Comparison of ENCODE assay signal across 24 mouse cellular contexts in genomic region chr1:71414084-71414483, GRCm38 (mm10). TPM values are rescaled to one million over a fixed set of nuclear protein-coding genes. Genes with fewer than 3 reads are reported as not detected.
DNase-seq lines count a peak whose midpoint lies in the region; ATAC-seq lines count a peak whose summit lies in the region.
"Had no signal": no experiment of that assay in that cellular context is flagged by ENCODE, and none has a peak within 500 bp of the region (broad histone marks: within the 10 kb centered on the region; RNA-seq: fewer than 3 reads in every experiment).

No protein-coding gene starts in this region.

- WGBS in kidney, embryonic 14.5 days = 39% methylated on average over 4 of the region's 6 CpGs
- 24% methylated on average over 5 of the region's 6 CpGs for WGBS in kidney, embryonic 16.5 days
- 47% methylated on average over 4 of the region's 6 CpGs for WGBS in limb, embryonic 15.5 days
- 59% methylated on average over 5 of the region's 6 CpGs for WGBS in limb, embryonic 10.5 days

- no peak overlapping the region for H3K9ac ChIP-seq in kidney, embryonic 14.5 days (ENCODE audit: low read depth, low read length)
- H3K9ac ChIP-seq in kidney, embryonic 16.5 days (replicated peaks; ENCODE audit: low read length) = no peak overlapping the region
- no peak overlapping the region for H3K9ac ChIP-seq in limb, embryonic 15.5 days
- H3K9ac ChIP-seq: embryonic facial prominence, embryonic 12.5 days; embryonic facial prominence, embryonic 15.5 days; forebrain, embryonic 12.5 days had no signal

- 0 out of 2 replicates have a peak, but pooled peaks have one; percentile 52 for ATAC-seq in kidney, embryonic 14.5 days (ENCODE audit: low FRiP score, low TSS enrichment)
- peak; percentile 23; the same call in 1 of the 2 replicates for ATAC-seq in kidney, embryonic 16.5 days (ENCODE audit: low FRiP score, low TSS enrichment)
- ATAC-seq in limb, embryonic 15.5 days (ENCODE audit: insufficient number of reproducible peaks, low FRiP score, low TSS enrichment, low read depth) = no peak
- ATAC-seq: forebrain, embryonic 14.5 days; forebrain, embryonic 16.5 days had no signal

- H3K27ac ChIP-seq in kidney, embryonic 14.5 days (ENCODE audit: low read depth, low read length) = no peak overlapping the region
- H3K27ac ChIP-seq in kidney, embryonic 16.5 days (ENCODE audit: low read length) = no peak overlapping the region
- H3K27ac ChIP-seq in limb, embryonic 15.5 days = peak overlapping the region; percentile 17; the same call in 1 of the 2 replicates
- no peak overlapping the region for H3K27ac ChIP-seq in limb, embryonic 10.5 days
- H3K27ac ChIP-seq: embryonic facial prominence, embryonic 12.5 days; forebrain, embryonic 10.5 days; forebrain, embryonic 12.5 days had no signal

- no peaks in the 10 kb centered on the region for H3K36me3 ChIP-seq in kidney, embryonic 14.5 days (ENCODE audit: control insufficient read depth, insufficient read depth, low read length)
- no peaks in the 10 kb centered on the region for H3K36me3 ChIP-seq in kidney, embryonic 16.5 days (ENCODE audit: insufficient read depth, low read length)
- no peaks in the 10 kb centered on the region for H3K36me3 ChIP-seq in limb, embryonic 15.5 days
- no peaks in the 10 kb centered on the region for H3K36me3 ChIP-seq in limb, embryonic 10.5 days
- H3K36me3 ChIP-seq: embryonic facial prominence, embryonic 12.5 days; embryonic facial prominence, embryonic 15.5 days; forebrain, embryonic 10.5 days; forebrain, embryonic 12.5 days had no signal

- DNase-seq in kidney, postnatal 4 days = no peak
- DNase-seq in kidney, adult 11 months = no peak
- no peak for DNase-seq in limb, embryonic 10.5 days (ENCODE audit: low spot score)
- DNase-seq: adrenal gland, adult 2 months; adrenal gland, postnatal 10 days; adrenal gland, postnatal 25 days; cerebellum, adult 11 months; cerebellum, adult 18-20 months; cerebellum, adult 8-10 months; cerebellum, adult 9-11 months; cerebellum, postnatal 14 days; cerebellum, postnatal 36 days; embryo, embryonic 11 days had no signal

- H3K9me3 ChIP-seq in kidney, embryonic 14.5 days (ENCODE audit: control insufficient read depth, low read length) = no peaks in the 10 kb centered on the region
- H3K9me3 ChIP-seq in kidney, embryonic 16.5 days (ENCODE audit: low read length) = no peaks in the 10 kb centered on the region
- H3K9me3 ChIP-seq in limb, embryonic 15.5 days = no peaks in the 10 kb centered on the region
- H3K9me3 ChIP-seq in limb, embryonic 10.5 days (replicated peaks) = no peaks in the 10 kb centered on the region
- H3K9me3 ChIP-seq: embryonic facial prominence, embryonic 12.5 days; embryonic facial prominence, embryonic 15.5 days; forebrain, embryonic 10.5 days; forebrain, embryonic 12.5 days had no signal

- no peak overlapping the region for H3K4me3 ChIP-seq in kidney, embryonic 14.5 days (ENCODE audit: low read length)
- H3K4me3 ChIP-seq in kidney, embryonic 16.5 days (ENCODE audit: low read length) = no peak overlapping the region
- H3K4me3 ChIP-seq in limb, embryonic 15.5 days = no peak overlapping the region; the same call in 1 of the 2 replicates
- no peak overlapping the region for H3K4me3 ChIP-seq in limb, embryonic 10.5 days
- H3K4me3 ChIP-seq: embryonic facial prominence, embryonic 12.5 days; embryonic facial prominence, embryonic 15.5 days; erythroblast, embryonic 14.5 days; forebrain, embryonic 10.5 days; forebrain, embryonic 12.5 days had no signal

- no peak overlapping the region for H3K4me2 ChIP-seq in kidney, embryonic 14.5 days (replicated peaks; ENCODE audit: low read depth, low read length)
- H3K4me2 ChIP-seq in kidney, embryonic 16.5 days (replicated peaks; ENCODE audit: low read depth, low read length) = no peak overlapping the region
- no peak overlapping the region for H3K4me2 ChIP-seq in limb, embryonic 15.5 days
- H3K4me2 ChIP-seq: embryonic facial prominence, embryonic 12.5 days; embryonic facial prominence, embryonic 15.5 days; forebrain, embryonic 12.5 days had no signal

- H3K27me3 ChIP-seq in kidney, embryonic 14.5 days (ENCODE audit: control insufficient read depth, insufficient read depth, low read length) = no peaks in the 10 kb centered on the region
- no peaks in the 10 kb centered on the region for H3K27me3 ChIP-seq in kidney, embryonic 16.5 days (ENCODE audit: insufficient read depth, low read length)
- no peaks in the 10 kb centered on the region for H3K27me3 ChIP-seq in limb, embryonic 15.5 days
- H3K27me3 ChIP-seq in limb, embryonic 10.5 days (ENCODE audit: low read depth, poor library complexity, severe bottlenecking) = no peaks in the 10 kb centered on the region
- H3K27me3 ChIP-seq: embryonic facial prominence, embryonic 12.5 days; embryonic facial prominence, embryonic 15.5 days; forebrain, embryonic 12.5 days had no signal

- no peaks in the 10 kb centered on the region for H3K4me1 ChIP-seq in kidney, embryonic 14.5 days (ENCODE audit: control insufficient read depth, insufficient read depth, low read length)
- H3K4me1 ChIP-seq in kidney, embryonic 16.5 days (ENCODE audit: insufficient read depth, low read length) = no peaks in the 10 kb centered on the region
- no peaks in the 10 kb centered on the region for H3K4me1 ChIP-seq in limb, embryonic 15.5 days
- H3K4me1 ChIP-seq in limb, embryonic 10.5 days = no peaks in the 10 kb centered on the region
- H3K4me1 ChIP-seq: embryonic facial prominence, embryonic 12.5 days; embryonic facial prominence, embryonic 15.5 days; forebrain, embryonic 10.5 days; forebrain, embryonic 12.5 days had no signal

RNA-seq across cellular contexts. Expression of gene Abca12, which starts 0.6 kb away (rescaled TPM):
- polyA plus RNA-seq in kidney, embryonic 14.5 days (2014; fragmentation: Nextera tagmentation; extraction: Ambion mirVana) = not detected in 2 replicates
- not detected in 2 replicates for polyA plus RNA-seq in kidney, embryonic 16.5 days (2015; fragmentation: Nextera tagmentation; extraction: Ambion mirVana)
- polyA plus RNA-seq in limb, embryonic 15.5 days (2015; fragmentation: Nextera tagmentation; extraction: Ambion mirVana) = 7.1 and 7.7 TPM in 2 replicates
- 0.04 TPM in 1 of 2 replicates, not detected in the other for polyA plus RNA-seq in limb, embryonic 10.5 days (2016; fragmentation: Nextera tagmentation; extraction: Ambion mirVana)
- polyA plus RNA-seq: adrenal gland, adult 2 months; C2C12; erythroblast, embryonic 14.5 days; forebrain, embryonic 10.5 days; forebrain, embryonic 12.5 days; forebrain, embryonic 14.5 days; forebrain, embryonic 16.5 days had no signal
